Mouse (Mus musculus): ENCODE results near the gene Fgd4. TPM values are rescaled to one million over a fixed set of nuclear protein-coding genes. Genes with fewer than 3 reads are reported as not detected.
"Not testable (repeated sequence)": the region's sequence is repeated elsewhere in the genome, so short reads cannot be mapped to it uniquely, and the experiment has no call there.

Fgd4 gene
- polyA plus RNA-seq, 1 experiment from 2014 or later: 8.2 TPM

GRCm38 (mm10) chr16:16539396-16539795 lies 61.0 kb downstream of the Fgd4 start:
- not testable (repeated sequence) for H3K27ac ChIP-seq (replicated peaks); ATAC-seq (ENCODE audit: extremely low read depth, insufficient number of reproducible peaks, low FRiP score, low TSS enrichment); H3K9me3 ChIP-seq; H3K4me2 ChIP-seq; H3K36me3 ChIP-seq; H3K4me3 ChIP-seq; H3K27me3 ChIP-seq (replicated peaks); H3K9ac ChIP-seq
- WGBS: 63% methylated on average over 2 of the region's 2 CpGs
- H3K4me1 ChIP-seq: peaks cover 11% of the 10 kb centered on the region

- no peak overlapping the region for H3K4me2 ChIP-seq
- no peaks in the 10 kb centered on the region for H3K4me1 ChIP-seq
- no peaks in the 10 kb centered on the region for H3K36me3 ChIP-seq
- no peaks in the 10 kb centered on the region for H3K9me3 ChIP-seq
- no peak for ATAC-seq (ENCODE audit: extremely low read depth, insufficient number of reproducible peaks, low FRiP score, low TSS enrichment)
- 52% methylated on average over 2 of the region's 2 CpGs for WGBS
- H3K9ac ChIP-seq: no peak overlapping the region
- H3K27me3 ChIP-seq (replicated peaks): no peaks in the 10 kb centered on the region
- H3K4me3 ChIP-seq: no peak overlapping the region
- H3K27ac ChIP-seq (replicated peaks): no peak overlapping the region
These were observed 65.1 kb downstream of the Fgd4 start for GRCm38 (mm10) chr16:16535232-16535631.

GRCm38 (mm10) chr16:16528014-16528413 lies 72.3 kb downstream of the Fgd4 start:
- 0 out of 2 replicates have a peak overlapping the region, but pooled peaks have one; percentile 24 for H3K27ac ChIP-seq (replicated peaks)
- no peaks in the 10 kb centered on the region for H3K9me3 ChIP-seq
- H3K9ac ChIP-seq: no peak overlapping the region
- no peaks in the 10 kb centered on the region for H3K27me3 ChIP-seq (replicated peaks)
- ATAC-seq (ENCODE audit: extremely low read depth, insufficient number of reproducible peaks, low FRiP score, low TSS enrichment): no peak
- H3K4me3 ChIP-seq: no peak overlapping the region
- H3K4me2 ChIP-seq: no peak overlapping the region
- H3K4me1 ChIP-seq: peaks cover 41% of the 10 kb centered on the region
- 63% methylated on average over 3 of the region's 3 CpGs for WGBS
- no peaks in the 10 kb centered on the region for H3K36me3 ChIP-seq

- Histone ChIP-seq H3K4me2 (peak overlapping the region; percentile 65), H3K36me3 (no peaks in the 10 kb centered on the region), H3K9me3 (no peaks in the 10 kb centered on the region), H3K4me3 (peak overlapping the region; percentile 47), H3K27me3 (replicated peaks) (no peaks in the 10 kb centered on the region), H3K9ac (peak overlapping the region; percentile 77), H3K27ac (replicated peaks) (peak overlapping the region; percentile 85), H3K4me1 (peaks cover 48% of the 10 kb centered on the region)
- WGBS: 27% methylated on average over 8 of the region's 8 CpGs
- no peak for ATAC-seq (ENCODE audit: extremely low read depth, insufficient number of reproducible peaks, low FRiP score, low TSS enrichment)
These were observed 73.1 kb downstream of the Fgd4 start for GRCm38 (mm10) chr16:16527267-16527666.

- Histone ChIP-seq H3K27me3 (replicated peaks) (no peaks in the 10 kb centered on the region), H3K4me1 (peaks cover 51% of the 10 kb centered on the region), H3K9me3 (no peaks in the 10 kb centered on the region), H3K36me3 (no peaks in the 10 kb centered on the region), H3K4me3 (peak overlapping the region; percentile 47), H3K4me2 (peak overlapping the region; percentile 65), H3K9ac (peak overlapping the region; percentile 77), H3K27ac (replicated peaks) (peak overlapping the region; percentile 85)
- no peak for ATAC-seq (ENCODE audit: extremely low read depth, insufficient number of reproducible peaks, low FRiP score, low TSS enrichment)
- 17% methylated on average over 6 of the region's 6 CpGs for WGBS
These were observed 73.6 kb downstream of the Fgd4 start for GRCm38 (mm10) chr16:16526741-16527105.

GRCm38 (mm10) chr16:16526097-16526740 lies 74.1 kb downstream of the Fgd4 start:
- Histone ChIP-seq H3K4me1 (peaks cover 56% of the 10 kb centered on the region), H3K27ac (replicated peaks) (peak overlapping the region; percentile 85), H3K9me3 (no peaks in the 10 kb centered on the region), H3K27me3 (replicated peaks) (no peaks in the 10 kb centered on the region), H3K9ac (peak overlapping the region; percentile 77), H3K4me3 (peak overlapping the region; percentile 47), H3K4me2 (peak overlapping the region; percentile 65), H3K36me3 (no peaks in the 10 kb centered on the region)
- ATAC-seq (ENCODE audit: extremely low read depth, insufficient number of reproducible peaks, low FRiP score, low TSS enrichment): no peak
- 41% methylated on average over 6 of the region's 6 CpGs for WGBS

- Histone ChIP-seq H3K27me3 (replicated peaks) (no peaks in the 10 kb centered on the region), H3K4me3 (peak overlapping the region; percentile 47), H3K27ac (replicated peaks) (peak overlapping the region; percentile 85), H3K9me3 (no peaks in the 10 kb centered on the region), H3K9ac (peak overlapping the region; percentile 77), H3K36me3 (no peaks in the 10 kb centered on the region), H3K4me1 (peaks cover 56% of the 10 kb centered on the region), H3K4me2 (peak overlapping the region; percentile 65)
- WGBS: 61% methylated on average over 3 of the region's 3 CpGs
- ATAC-seq (ENCODE audit: extremely low read depth, insufficient number of reproducible peaks, low FRiP score, low TSS enrichment): no peak
These were observed 75.0 kb downstream of the Fgd4 start for GRCm38 (mm10) chr16:16525266-16525904.

- 42% methylated on average over 2 of the region's 2 CpGs for WGBS
- H3K27me3 ChIP-seq (replicated peaks): no peaks in the 10 kb centered on the region
- peak overlapping the region; percentile 62 for H3K27ac ChIP-seq (replicated peaks)
- H3K4me1 ChIP-seq: peaks cover 56% of the 10 kb centered on the region
- H3K4me2 ChIP-seq: no peak overlapping the region
- H3K36me3 ChIP-seq: no peaks in the 10 kb centered on the region
- H3K4me3 ChIP-seq: no peak overlapping the region
- H3K9me3 ChIP-seq: no peaks in the 10 kb centered on the region
- H3K9ac ChIP-seq: no peak overlapping the region
- ATAC-seq (ENCODE audit: extremely low read depth, insufficient number of reproducible peaks, low FRiP score, low TSS enrichment): no peak
These were observed 76.7 kb downstream of the Fgd4 start for GRCm38 (mm10) chr16:16523632-16524031.

- not testable (repeated sequence) for H3K4me2 ChIP-seq; H3K36me3 ChIP-seq; H3K27me3 ChIP-seq (replicated peaks); H3K27ac ChIP-seq (replicated peaks); H3K9ac ChIP-seq; H3K9me3 ChIP-seq; ATAC-seq (ENCODE audit: extremely low read depth, insufficient number of reproducible peaks, low FRiP score, low TSS enrichment); H3K4me3 ChIP-seq
- WGBS: 79% methylated on average over 2 of the region's 2 CpGs
- peaks cover 50% of the 10 kb centered on the region for H3K4me1 ChIP-seq
These were observed 77.5 kb downstream of the Fgd4 start for GRCm38 (mm10) chr16:16522869-16523268.

- H3K9ac ChIP-seq: no peak overlapping the region
- no peak overlapping the region for H3K27ac ChIP-seq (replicated peaks)
- peaks cover 5% of the 10 kb centered on the region for H3K4me1 ChIP-seq
- WGBS: 79% methylated on average over 3 of the region's 3 CpGs
- H3K4me3 ChIP-seq: no peak overlapping the region
- H3K36me3 ChIP-seq: peaks cover 6% of the 10 kb centered on the region; the same call in 1 of the 2 replicates
- H3K27me3 ChIP-seq (replicated peaks): no peaks in the 10 kb centered on the region
- no peak overlapping the region for H3K4me2 ChIP-seq
- no peak for ATAC-seq (ENCODE audit: extremely low read depth, insufficient number of reproducible peaks, low FRiP score, low TSS enrichment)
- no peaks in the 10 kb centered on the region for H3K9me3 ChIP-seq
These were observed 98.9 kb downstream of the Fgd4 start for GRCm38 (mm10) chr16:16501491-16501890.

GRCm38 (mm10) chr16:16500926-16501325 lies 99.4 kb downstream of the Fgd4 start:
- Histone ChIP-seq H3K9ac (no peak overlapping the region), H3K4me3 (no peak overlapping the region), H3K4me1 (peaks cover 5% of the 10 kb centered on the region), H3K27me3 (replicated peaks) (no peaks in the 10 kb centered on the region), H3K36me3 (peaks cover 6% of the 10 kb centered on the region; the same call in 1 of the 2 replicates), H3K4me2 (no peak overlapping the region), H3K27ac (replicated peaks) (no peak overlapping the region), H3K9me3 (no peaks in the 10 kb centered on the region)
- no peak for ATAC-seq (ENCODE audit: extremely low read depth, insufficient number of reproducible peaks, low FRiP score, low TSS enrichment)
- WGBS: 82% methylated on average over 2 of the region's 2 CpGs

- 0 out of 2 replicates have a peak overlapping the region, but pooled peaks have one; percentile 36 for H3K27ac ChIP-seq (replicated peaks)
- no peak for ATAC-seq (ENCODE audit: extremely low read depth, insufficient number of reproducible peaks, low FRiP score, low TSS enrichment)
- no peak overlapping the region for H3K4me2 ChIP-seq
These were observed 101.6 kb downstream of the Fgd4 start for GRCm38 (mm10) chr16:16498798-16499197.

More at GRCm38 (mm10) chr16:16498798-16499197, 101.6 kb downstream of the Fgd4 start:
- peaks cover 6% of the 10 kb centered on the region; the same call in 1 of the 2 replicates for H3K36me3 ChIP-seq
- peaks cover 5% of the 10 kb centered on the region for H3K4me1 ChIP-seq
- no peaks in the 10 kb centered on the region for H3K9me3 ChIP-seq
- H3K9ac ChIP-seq: no peak overlapping the region
- H3K4me3 ChIP-seq: no peak overlapping the region
- no peaks in the 10 kb centered on the region for H3K27me3 ChIP-seq (replicated peaks)
